Mouse (Mus musculus) spleen, postnatal 10 days (tissue): ENCODE results near the gene Gm20388.

Source experiments
- DNase-seq, 2 experiments: peaks; one replicate each; pipeline ENCODE4 v3.0.0; 2021 to 2022; ENCODE audit warnings: low spot score in 2 of 2

The Gm20388 gene

DNA sequence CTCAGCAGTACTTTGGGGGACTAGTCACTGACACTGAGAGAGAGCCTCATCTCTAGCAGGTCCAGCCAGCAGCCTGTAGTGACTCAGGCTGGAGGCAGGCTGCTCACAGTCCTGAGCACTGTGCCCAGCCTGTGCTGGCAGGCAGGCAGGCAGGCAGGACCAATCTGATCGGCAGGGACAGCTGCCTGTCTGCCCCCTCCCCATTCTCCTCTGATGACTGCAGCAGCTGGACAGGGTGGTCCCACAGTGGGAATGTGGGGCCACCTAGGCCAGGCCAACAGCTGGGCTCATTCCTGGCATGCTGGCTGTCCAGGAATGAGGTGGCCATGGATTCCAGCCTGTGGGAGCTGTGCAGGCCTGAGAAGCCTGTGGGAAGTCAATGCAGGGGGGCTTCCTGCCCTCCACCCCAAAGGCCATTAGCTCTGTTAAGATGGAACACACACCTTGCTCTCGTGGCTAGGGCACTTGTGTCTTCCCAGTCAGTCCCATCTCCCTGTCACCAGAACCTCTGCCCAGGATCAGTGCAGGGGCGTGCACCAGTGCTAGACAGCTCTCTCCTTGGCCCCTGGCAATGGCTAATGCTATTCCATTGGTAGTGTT is 2940.1 kb downstream of the Gm20388 start:
- no peak for DNase-seq

DNA sequence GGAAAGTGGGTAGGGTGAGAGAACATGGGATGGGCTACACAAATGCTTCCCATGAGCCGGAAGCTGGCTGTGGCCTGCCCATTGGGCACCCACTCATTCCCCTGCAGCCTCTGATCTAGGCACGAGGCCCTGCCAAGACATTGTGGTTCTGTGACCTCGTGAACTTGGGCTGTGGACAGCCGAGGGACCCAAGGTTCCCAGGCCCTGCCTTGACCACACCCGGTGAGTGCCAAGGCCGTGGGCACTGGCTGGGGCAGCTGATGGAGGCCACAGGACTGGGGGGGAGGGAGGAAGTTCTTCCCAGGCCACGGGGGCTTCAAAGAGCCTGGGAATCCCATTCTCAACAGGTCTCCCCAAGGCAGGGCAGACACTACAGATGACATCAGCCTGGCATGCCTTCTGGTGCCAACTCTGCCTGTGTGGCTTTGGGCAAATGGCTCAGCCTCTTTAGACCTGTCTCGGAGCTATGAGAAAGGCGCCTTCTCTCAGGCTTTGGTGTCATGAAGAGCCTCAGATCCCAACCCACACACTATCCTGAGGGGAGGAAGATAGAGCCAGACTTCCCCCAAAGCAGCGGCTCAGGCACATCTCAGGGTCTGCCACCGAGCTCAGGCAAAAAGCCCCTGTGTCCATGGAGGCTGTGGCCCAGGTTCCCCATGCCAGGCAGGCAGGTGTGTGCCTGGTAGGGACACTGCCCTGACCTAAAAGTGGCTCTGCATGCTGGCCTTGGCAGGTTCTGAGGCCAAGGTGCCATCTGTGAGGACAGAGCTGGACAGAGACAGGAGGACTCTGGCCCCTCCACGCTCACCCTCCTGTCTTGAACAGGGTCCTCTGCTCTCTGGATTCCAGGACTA is 2941.3 kb downstream of the Gm20388 start:
- DNase-seq, result no peak

DNA sequence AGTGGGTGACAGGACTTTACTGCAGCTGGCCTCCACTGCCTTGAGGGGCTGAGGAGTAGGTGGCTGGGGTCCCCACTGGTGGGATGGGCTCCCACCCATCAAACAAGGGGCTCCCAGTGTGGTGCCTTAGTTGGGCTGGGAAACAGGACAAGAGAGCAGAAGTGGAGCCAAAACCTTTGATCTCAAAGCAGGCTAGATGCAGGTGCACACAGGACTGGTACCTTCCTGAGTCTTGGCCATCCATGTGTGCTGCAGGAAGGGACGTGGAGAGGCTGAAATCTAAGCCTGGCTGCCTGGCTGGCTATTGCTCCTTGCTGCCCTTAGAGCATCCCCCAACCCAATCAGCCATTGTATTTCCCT is 2941.9 kb downstream of the Gm20388 start:
- no peak for DNase-seq

DNA sequence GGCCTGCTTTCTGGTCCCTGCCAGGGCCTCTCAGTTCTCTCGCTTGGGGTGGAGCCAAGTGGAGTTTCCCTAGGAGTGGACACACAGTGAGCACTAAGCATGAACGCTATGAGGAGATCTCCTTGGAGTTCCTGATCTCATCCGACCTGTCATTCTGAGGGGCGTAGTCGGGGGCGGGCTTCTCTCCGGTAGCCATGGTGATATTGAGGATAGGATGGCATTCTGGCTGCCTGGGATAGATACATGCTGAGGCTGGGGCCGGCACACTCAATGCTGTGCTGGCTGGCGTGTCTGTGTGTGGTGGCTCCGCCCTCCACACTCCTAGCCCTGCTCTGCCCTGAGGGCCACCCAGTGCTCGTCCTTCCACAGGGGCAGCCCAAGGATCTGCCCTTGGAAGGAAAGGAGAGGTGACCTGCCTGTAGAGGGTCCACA is 2942.7 kb downstream of the Gm20388 start:
- DNase-seq, result no peak

DNA sequence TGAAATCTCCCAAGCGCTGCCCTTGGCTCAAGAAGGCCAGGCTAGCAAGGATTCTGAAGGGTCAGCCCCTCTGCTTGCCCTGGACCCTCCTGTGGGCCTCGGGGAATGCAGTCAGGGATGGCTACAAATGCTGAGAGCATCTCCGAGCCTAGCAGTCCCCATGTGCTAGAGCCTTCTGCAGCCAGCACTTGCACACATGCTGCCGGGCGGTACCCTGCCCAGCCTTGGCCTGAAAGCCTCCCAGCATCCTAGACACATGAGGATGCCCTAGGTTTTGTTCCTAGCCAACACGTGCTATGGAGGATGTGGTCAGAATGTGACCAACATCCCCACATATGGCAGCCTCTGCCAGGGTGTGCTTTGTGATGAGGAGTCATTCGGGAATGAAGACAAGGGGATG is 2943.7 kb downstream of the Gm20388 start:
- no peak for DNase-seq

DNA sequence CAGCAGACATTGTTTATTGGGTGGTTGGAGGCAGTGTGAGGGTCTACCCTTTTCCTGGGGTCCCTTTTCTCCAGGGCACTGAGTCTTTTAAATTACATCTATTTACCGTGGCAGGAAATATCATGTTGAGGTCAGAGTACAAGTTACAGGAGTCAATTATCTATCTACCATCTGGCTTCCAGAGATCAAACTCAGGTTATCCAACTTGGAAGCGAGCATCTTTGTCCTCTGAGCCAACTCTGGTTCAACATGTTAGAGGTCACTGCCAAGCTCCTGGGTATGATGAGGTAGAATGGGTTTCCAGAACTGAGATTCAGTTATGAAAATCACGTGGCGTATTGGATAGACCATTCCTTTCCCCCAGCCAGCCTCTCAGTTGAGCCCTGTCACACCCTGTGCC is 2944.5 kb downstream of the Gm20388 start:
- DNase-seq, result no peak

DNA sequence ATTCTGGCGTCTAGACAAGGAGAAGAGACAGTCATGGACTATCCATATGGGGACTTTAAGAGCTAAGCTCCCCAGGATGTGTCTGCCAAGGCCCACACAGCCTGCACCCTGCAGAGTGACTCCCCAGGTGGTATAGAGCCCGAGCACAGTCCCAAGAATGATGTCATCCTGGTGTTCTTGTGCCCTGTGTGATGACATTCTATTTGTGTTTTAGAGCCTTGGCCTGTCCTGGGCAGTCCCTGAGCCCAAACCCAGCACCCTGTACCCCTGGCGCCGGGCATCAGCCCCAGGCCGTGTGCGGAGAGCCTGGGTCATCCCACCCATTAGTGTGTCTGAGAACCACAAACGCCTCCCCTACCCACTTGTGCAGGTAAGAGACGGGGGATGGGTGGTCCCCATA is 2945.6 kb downstream of the Gm20388 start:
- no peak for DNase-seq

DNA sequence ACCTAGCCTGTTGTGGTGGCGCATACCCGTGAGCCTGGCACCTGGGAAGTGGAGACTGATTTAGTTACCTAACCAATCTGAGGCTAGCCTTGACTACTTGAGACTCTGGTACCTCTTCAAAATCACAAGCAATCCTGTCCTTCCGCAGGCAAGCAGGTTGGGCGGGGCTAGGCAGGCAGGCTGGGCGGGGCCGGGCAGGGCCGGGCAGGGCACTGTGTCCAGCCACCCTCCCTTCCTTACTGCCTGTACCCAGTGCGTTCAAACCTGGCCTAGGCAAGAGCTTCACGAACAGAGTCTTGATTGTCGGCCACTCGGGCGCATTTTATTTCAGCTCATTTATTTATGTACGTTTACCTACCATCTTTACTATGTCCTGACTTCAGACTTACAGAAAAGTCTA is 2949.2 kb downstream of the Gm20388 start:
- DNase-seq, result peak in 1 of 2 experiments; percentile 42

DNA sequence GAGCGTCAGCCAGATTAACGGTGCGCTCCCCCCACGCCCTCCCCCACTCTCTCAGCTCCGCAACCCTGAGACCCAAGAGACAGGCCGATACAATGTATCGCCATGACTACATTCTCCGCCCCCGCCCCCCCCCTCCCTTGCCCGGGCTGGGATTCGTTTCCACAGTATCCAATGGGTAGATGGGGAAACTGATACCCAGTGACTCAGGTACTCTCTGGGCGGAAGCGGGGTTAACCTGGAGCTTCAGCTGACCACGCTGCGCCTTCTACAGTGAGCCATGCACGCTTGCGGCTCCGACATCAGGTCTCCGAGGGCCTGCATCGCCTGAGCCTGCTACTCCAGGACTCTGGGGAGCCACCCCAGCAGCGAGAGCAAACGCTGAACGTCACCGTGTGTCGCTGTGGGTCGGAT is 2954.1 kb downstream of the Gm20388 start:
- no peak for DNase-seq

DNA sequence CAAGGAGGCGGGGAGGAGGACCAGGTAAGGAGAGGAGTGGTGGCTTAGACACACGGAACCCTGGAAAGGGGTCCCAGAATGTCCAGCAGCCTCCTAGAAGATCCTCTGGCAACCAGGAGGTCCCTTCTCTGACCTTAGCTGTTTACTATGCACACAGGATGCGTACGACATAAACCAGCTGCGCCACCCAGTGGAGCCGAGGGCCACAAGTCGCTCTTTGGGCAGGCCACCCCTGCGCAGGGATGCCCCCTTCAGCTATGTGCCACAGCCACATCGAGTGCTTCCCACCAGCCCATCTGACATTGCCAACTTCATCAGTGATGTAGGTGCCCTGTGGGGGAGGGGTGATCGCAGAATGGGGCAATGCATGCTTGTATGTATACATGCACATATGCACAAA is 2954.8 kb downstream of the Gm20388 start:
- peak in 1 of 2 experiments; percentile 58 for DNase-seq

DNA sequence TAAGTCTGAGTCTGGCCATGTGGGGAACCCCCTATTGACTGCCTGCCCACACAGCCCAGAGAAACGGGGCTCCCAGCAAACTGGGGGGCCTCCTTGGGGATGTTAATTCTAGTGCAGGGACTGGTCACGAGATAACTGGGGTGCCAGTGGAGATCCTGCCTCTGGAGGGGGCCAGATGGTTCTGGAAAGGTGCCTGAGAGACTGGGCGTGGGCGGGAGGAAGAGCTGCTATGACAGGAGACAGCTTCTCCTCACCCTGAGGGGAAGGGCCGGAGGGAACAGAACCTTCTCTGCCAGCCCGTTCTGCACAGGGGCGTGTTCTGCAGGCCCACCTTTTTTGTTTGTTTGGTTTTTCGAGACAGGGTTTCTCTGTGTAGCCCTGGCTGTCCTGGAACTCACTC is 2955.6 kb downstream of the Gm20388 start:
- no peak for DNase-seq

DNA sequence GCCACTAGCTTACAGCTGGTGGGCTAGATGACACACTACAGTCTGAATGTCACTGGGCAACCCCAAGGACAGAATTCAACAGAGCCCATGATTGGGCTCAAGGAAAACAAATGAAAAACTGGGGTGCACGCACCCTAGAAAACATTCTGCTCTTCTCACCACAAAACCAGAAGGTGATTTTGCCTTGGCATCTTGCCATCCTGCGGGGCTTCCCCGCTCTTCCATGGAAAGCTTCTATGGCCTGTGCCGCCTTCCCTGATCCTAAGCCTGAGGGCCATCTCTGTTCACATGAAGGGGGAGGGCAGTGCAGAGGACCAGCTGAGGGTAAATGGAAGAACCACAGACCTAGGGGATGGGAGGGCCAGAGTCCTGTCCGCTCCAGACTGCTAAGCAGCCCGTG is 2957.3 kb downstream of the Gm20388 start:
- no peak for DNase-seq

DNA sequence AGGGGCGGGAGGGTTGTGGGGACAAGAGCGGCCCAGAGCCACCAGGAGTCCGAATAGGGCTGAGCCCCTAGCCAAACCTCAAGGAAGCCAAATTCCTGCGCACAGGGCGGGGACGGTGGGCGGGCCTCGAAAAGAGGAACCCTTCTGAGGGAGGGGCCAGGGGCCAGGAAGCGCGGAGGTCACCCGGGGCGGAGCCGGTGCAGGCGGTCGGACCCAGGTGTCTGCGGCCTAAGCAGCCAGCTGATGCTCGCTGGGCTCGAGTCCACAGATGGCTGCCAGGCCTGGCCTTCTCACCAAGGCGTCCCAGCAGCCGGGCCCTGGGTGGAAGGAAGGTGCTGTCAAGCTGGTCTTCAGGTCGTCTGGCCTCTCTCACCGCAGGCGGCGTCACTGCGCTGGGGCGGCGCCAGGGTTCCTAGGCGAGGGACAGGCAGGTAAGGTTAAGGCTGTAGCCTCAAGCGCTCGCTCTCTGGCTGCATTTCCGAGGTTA is 2959.8 kb downstream of the Gm20388 start:
- DNase-seq, result peak; percentile 56 to 87

DNA sequence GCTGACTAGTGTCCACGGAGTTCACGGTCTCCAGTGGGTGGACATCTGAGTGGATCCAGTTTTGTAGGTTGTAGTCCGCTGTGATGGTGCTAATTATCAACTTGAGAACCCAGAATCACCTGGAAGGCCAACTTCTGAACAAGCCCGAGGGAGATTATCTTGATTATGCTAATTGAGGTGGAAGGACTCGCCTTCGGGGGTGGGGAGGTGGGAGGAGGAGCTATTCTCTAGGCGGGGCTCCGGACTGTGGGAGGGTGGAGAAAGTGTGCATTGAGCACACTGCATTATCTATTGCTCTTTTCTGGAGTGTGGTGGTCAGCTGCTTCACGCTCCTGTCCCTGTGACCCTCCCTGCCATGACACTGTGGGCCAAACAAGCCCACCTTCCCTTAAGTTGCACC is 2961.0 kb downstream of the Gm20388 start:
- DNase-seq, result no peak

DNA sequence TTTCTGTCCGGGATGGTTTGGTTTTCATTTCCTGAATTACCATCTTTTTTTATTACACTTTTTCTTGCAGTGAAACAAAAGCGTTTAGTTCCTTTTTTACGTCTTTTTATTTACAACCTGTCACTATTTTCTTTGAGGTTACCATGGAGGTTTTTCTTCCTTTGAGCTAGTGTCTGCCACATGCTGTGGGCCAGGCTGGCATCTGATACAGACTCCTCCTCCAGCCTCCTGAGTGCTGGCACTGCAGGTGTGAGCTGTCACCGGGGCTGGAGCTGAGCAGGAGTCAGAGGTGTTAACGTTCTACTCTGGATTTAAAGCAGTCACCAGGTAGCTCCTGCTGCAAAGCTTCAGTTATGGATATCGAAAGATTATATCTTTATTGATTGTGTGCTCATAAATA is 2962.5 kb downstream of the Gm20388 start:
- no peak for DNase-seq

DNA sequence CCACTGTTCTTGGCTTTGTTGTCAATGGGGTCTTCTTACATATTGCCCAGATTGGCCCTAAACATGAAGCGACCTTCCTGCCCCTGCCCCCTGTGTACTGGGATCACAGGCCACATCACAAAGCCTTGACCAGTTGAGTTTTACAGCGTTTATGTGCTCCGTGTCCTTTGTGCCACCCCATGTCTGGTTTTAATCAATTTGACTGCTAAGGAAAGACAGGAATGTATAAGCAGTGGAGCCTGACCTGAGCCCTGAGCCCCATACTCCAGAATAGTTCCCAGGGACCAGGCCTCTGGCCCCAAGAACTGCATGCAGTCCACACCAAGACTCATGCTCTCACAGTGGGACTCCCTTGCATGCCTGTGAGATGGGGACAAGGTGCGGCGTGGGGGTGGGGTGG is 2964.5 kb downstream of the Gm20388 start:
- DNase-seq, result no peak

DNA sequence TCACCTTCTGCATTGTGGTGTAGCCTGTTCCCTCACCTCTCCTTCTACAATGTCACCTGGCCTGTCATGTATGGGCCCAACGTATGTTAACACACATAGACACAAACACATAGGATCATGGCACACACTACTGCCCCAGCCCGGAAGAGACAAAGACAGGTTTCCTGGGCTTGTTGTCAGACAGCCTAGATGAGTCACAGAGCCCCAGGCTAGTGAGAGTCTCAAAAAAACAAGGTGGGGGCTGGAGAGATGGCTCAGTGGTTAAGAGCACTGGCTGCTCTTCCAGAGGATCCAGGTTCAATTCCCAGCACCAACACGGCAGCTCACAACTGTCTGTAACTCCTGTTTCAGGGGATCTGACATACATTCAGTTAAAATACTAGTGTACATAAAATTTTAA is 2967.6 kb downstream of the Gm20388 start:
- no peak for DNase-seq

DNA sequence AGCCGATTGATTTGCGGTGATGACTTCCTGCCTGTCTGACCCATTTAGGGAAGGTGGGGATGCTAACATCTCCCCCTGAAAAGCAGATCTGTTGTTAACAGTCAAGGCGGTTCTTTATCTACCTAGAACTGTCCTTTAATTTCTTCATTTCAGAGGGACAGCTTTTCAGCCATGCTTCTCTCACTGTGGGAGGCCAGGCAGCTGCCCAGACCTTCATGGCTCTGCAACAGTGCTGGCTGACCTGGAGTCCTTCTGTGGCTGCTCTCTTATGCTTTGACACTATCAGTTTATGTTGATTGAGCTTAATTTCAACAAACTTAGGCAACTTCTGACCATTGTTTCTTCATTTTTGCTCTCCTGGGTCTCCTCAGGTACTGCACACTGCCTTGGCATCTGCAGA is 2969.7 kb downstream of the Gm20388 start:
- DNase-seq, result no peak

DNA sequence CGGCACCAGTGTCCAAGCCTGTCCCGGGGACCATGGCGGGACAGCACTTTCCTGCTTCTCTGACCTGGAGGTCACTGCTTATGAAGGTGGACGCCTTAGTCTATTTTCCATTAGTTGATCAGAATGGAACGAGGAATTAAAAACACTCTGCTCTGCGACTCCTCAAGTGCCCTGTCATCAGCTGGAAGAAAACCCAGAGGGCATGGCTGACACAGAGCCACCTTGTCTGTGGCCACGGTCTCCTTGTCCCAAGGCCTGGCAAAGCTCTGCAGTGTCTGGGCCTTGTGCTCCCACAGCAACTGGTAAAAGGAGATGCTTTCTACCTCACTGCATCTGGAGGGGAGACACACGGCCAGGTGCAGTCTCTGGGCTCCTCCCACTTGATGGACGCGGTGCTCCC is 2973.0 kb downstream of the Gm20388 start:
- DNase-seq, result no peak

DNA sequence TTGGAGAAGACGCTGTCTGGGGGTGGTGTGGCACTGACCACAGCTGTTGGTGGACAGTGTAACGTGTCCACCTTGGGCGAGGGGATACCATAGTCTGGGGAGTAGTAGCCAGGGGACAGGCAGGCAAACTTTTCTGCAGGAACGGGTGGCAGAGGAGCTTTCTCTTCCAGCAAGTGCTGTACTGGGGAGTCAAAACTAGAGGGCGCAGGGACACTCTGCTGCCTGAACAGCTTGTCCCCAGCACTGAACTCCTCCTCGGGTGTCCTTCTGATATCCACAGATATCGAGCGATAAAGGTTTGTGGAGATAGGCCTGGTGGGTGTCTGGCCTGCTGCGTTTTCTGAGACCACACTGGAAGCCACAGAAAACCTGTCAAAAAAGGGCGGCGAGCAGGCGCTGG is 2980.8 kb downstream of the Gm20388 start:
- DNase-seq, result no peak

DNA sequence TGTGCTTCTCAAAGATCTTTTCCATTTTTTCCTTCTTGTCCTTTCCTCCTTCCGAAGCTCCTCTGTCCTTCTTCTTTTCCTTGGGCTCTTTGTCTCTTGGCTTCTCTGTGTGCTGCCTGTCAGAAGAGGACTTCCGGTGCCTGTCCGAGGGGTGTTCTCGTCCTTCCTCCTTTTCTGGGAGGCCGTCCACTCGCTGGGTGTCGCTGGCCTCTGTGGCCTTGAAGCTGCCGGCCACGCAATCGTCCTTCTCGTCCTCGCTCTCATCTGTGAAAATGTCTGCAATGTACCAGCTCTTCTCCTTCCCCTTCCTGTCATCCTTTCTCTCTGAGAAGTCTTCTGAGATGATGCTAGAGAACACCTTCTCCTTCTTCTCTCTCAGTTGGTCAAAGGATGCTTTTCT is 2982.8 kb downstream of the Gm20388 start:
- no peak for DNase-seq

DNA sequence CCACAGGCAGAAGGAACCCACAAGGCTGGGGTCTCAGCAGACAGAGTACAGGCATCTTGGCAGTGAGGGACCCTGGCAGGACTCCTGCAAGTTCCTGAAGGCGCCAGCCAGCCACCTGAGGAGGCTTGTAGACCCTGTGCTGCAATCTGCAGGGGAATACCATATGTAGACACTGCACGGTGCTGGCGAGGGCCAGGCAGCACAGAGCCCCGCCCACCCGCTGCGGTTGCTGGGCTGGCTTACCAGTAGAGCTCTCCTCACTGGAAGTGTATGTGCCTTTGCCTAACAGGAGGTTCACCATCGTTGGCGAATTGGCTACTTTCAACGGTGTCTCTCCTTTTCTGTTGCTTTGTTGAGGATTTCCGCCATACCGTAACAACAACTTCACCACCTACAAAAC is 2985.7 kb downstream of the Gm20388 start:
- no peak for DNase-seq

DNA sequence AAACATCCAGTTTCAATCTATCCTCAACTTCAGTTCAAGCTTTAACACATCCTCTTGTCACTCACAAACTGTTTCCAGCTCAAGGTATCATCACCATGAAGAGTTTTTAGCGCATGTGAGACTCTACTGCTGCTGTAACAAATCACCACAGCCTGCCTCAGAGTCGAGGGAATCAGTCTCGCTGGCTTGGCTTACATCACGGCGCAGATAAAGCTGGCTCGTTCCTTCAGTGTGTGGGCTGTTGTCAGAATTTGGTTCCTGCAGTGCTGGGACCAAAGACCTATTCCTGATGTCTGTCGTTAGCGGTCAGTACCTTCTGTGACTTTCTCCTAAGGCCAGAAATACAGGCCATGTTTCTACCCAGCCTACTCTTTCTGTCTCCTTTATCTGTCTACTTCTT is 2986.6 kb downstream of the Gm20388 start:
- DNase-seq, result no peak
